Mouse (Mus musculus): ENCODE results near the gene Ubr4.

DNA sequence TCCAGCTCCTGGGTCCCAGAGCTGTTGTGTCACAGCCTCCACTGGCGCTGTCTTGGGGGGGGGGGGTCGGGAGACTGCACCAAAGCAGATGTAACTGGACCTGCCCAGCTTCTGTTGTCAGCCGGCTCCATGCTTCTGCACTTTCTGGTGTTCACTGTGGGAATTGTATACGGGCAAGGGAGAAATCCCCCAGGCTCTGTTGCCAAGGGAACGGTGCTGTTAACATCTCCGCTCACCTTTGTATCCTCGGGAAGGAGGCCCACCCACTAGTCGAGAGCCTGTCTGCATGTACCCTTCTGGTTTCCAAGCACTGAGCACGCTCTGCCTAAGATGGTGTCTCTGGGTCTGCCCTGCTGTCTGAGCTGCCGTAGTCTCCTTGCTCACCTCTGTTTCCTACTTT lies 134.7 kb downstream of the Ubr4 start:
- TF ChIP-seq CTCF (conservative IDR thresholded peaks at IDR 0.05; ENCODE audit: insufficient read depth, insufficient read length, low read depth, low read length) (no peak), POLR2A (IDR thresholded peaks at IDR 0.05; ENCODE audit: low read depth, low read length) (no peak)

Measured in kidney, adult 2 months (tissue).